Mouse (Mus musculus) kidney, embryonic 16.5 days (tissue): ENCODE measurements at regions not wholly inside any gene's neighbourhood (a gene's known extent, or its start where the extent isn't known, plus 50 kb on each side); places are given as distances from the start of the nearest gene placed in this dataset.

Source experiments
- ATAC-seq: fragments of 200-750 bp; cut with Nextera tagmentation; 2 replicates; pipeline ENCODE4 v1.8.0; 2017; ENCODE audit warnings: moderate TSS enrichment; ENCODE audit not compliant: low FRiP score, low TSS enrichment
- H3K27ac ChIP-seq: fragments of 300-500 bp; sonication (generic); 2 replicates; pipeline ENCODE4 v1.5.1; 2014; ENCODE audit warnings: low read length
- H3K27me3 ChIP-seq: fragments of 300-500 bp; sonication (generic); 2 replicates; pipeline ENCODE4 v1.6.1; 2014; ENCODE audit warnings: low read length, control low read depth, mixed read lengths; ENCODE audit not compliant: insufficient read depth
- H3K36me3 ChIP-seq: fragments of 300-500 bp; sonication (generic); 2 replicates; pipeline ENCODE4 v1.6.1; 2014; ENCODE audit warnings: low read length, control low read depth, mixed read lengths; ENCODE audit not compliant: insufficient read depth
- H3K4me1 ChIP-seq: fragments of 300-500 bp; sonication (generic); 2 replicates; pipeline ENCODE4 v1.6.1; 2014; ENCODE audit warnings: low read length, control low read depth, mixed read lengths; ENCODE audit not compliant: insufficient read depth
- H3K4me2 ChIP-seq: fragments of 300-500 bp; sonication (generic); replicated peaks from 2 replicates; pipeline ENCODE4 v1.6.1; 2014; ENCODE audit warnings: low read depth, low read length
- H3K4me3 ChIP-seq: fragments of 300-500 bp; sonication (generic); 2 replicates; pipeline ENCODE4 v1.5.1; 2014; ENCODE audit warnings: mild to moderate bottlenecking, low read length
- H3K9ac ChIP-seq: fragments of 300-500 bp; sonication (generic); replicated peaks from 2 replicates; pipeline ENCODE4 v1.6.1; 2014; ENCODE audit warnings: low read length
- H3K9me3 ChIP-seq: fragments of 300-500 bp; sonication (generic); 2 replicates; pipeline ENCODE4 v1.6.1; 2016; ENCODE audit warnings: low read length, control low read depth
- WGBS: fragments of 180-500 bp; shearing (Covaris S2); extraction: QIAGEN DNeasy Blood & Tissue Kit; methylation state at CpG from one replicate; pipeline ENCODE4 v1.1.7; 2014; 5-methylcytosine and 5-hydroxymethylcytosine counted together

- ATAC-seq = no peak
- no peak overlapping the region for H3K9ac ChIP-seq
- H3K36me3 ChIP-seq = no peaks in the 10 kb centered on the region
- no peak overlapping the region for H3K4me3 ChIP-seq
- H3K4me1 ChIP-seq = no peaks in the 10 kb centered on the region
- H3K27ac ChIP-seq = no peak overlapping the region
- H3K9me3 ChIP-seq = no peaks in the 10 kb centered on the region
- no peak overlapping the region for H3K4me2 ChIP-seq
- H3K27me3 ChIP-seq = no peaks in the 10 kb centered on the region
- 79% methylated on average over 7 of the region's 7 CpGs for WGBS
Observed at GRCm38 (mm10) chr15:88503896-88504295, 96.2 kb upstream of the Zdhhc25 start.

DNA sequence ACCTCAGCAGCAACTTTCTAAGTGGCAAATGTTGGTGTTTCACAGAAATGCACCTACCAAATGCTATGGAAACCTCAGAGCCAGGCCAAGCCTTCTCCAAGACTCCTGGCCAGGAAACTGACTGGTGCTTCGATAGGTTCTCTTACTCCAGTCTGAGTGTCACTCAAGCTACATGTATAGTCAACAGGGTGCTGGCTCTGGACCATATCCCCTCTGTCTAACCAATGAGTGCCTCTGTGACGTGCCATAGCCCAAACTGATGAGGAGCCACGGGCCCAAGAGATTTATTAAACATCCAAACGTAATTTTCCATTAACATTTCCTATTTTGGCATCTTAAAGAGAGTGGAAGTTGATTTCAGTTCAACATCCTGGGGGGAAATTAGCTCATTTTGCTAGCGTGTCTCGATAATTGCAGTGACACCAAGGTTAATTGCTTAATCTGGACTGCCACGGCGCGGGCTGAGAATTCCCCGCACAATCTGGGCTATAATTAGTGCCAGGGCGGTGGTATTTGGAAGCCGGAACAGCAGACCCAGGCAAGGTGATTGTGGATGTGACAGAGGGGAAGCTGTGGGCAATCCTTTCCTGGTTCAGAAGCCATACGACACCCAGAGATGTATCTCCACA, 94.5 kb upstream of the Zdhhc25 start:
- Histone ChIP-seq H3K4me2 (no peak overlapping the region), H3K27me3 (no peaks in the 10 kb centered on the region), H3K36me3 (no peaks in the 10 kb centered on the region), H3K9me3 (no peaks in the 10 kb centered on the region), H3K9ac (no peak overlapping the region), H3K4me1 (no peaks in the 10 kb centered on the region), H3K27ac (no peak overlapping the region), H3K4me3 (no peak overlapping the region)
- no peak for ATAC-seq
- 79% methylated on average over 13 of the region's 13 CpGs for WGBS

DNA sequence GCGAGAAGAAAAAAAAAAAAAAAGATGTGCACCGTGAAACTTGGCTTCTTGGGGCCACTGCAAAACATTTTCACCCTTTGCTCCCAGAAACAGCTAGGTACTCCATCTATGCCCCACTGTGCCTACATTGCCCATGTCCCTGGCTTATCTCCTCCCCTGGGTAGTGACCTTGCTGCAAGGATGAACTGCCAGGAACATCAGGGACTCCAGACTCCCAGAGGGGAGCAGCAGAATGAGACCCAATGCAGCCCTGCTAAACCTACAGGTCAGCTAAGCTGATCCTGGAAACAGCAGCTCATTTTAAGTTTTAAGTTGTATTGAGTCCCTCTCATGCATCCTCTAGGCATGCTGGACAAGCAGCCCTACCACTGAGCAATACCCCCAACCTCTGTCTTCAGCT, 92.2 kb upstream of the Zdhhc25 start:
- no peak overlapping the region for H3K9ac ChIP-seq
- no peaks in the 10 kb centered on the region for H3K36me3 ChIP-seq
- H3K27me3 ChIP-seq = no peaks in the 10 kb centered on the region
- H3K4me3 ChIP-seq = no peak overlapping the region
- no peak overlapping the region for H3K27ac ChIP-seq
- H3K4me2 ChIP-seq = no peak overlapping the region
- no peaks in the 10 kb centered on the region for H3K4me1 ChIP-seq
- ATAC-seq = no peak
- no peaks in the 10 kb centered on the region for H3K9me3 ChIP-seq
- WGBS = 34% methylated on average over 2 of the region's 2 CpGs

DNA sequence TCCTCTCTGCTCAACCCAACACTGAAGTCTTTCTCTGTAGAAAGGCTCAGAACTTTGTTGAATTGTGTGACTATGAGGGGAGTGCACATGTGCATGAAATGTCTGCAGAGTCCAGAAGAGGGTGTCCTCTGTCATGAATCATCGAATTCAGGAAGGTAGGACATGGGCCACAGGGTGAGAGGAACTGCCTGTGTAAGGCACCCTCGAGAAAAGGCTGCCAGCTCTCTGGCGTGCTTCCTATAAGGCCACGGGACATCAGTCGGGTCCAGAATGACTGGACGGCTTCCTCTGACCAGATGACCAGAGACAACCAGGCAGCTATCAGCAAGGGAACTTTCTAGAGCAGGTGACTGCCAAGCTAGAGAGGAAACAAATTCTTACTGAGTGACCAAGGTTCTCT, 91.1 kb upstream of the Zdhhc25 start:
- Histone ChIP-seq H3K4me2 (no peak overlapping the region), H3K27ac (no peak overlapping the region), H3K9me3 (no peaks in the 10 kb centered on the region), H3K9ac (no peak overlapping the region), H3K4me3 (no peak overlapping the region), H3K27me3 (no peaks in the 10 kb centered on the region), H3K36me3 (no peaks in the 10 kb centered on the region), H3K4me1 (no peaks in the 10 kb centered on the region)
- ATAC-seq = no peak
- 77% methylated on average over 6 of the region's 6 CpGs for WGBS

DNA sequence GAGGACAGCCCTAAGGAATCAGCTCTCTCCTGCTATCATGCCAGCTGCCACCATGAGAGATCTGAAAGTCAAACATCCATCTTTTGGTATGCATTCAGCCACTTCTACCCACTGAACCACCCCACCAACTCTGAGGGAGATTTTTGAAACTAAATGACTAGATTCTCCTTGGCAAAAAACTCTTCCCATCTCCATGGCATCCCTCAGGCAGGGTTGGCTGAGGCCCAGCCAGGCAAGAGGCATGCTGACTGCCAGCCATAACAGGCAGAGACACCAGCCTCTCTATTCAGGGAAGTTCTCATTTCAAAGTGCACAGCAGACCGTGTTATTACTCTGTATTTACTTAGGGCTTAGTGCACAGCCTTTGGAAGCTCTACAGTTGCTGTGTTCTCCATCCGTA, 90.5 kb upstream of the Zdhhc25 start:
- Histone ChIP-seq H3K4me2 (no peak overlapping the region), H3K4me3 (no peak overlapping the region), H3K9me3 (no peaks in the 10 kb centered on the region), H3K9ac (no peak overlapping the region), H3K4me1 (no peaks in the 10 kb centered on the region), H3K27me3 (no peaks in the 10 kb centered on the region), H3K27ac (no peak overlapping the region), H3K36me3 (no peaks in the 10 kb centered on the region)
- 53% methylated on average over 2 of the region's 2 CpGs for WGBS
- ATAC-seq = no peak

DNA sequence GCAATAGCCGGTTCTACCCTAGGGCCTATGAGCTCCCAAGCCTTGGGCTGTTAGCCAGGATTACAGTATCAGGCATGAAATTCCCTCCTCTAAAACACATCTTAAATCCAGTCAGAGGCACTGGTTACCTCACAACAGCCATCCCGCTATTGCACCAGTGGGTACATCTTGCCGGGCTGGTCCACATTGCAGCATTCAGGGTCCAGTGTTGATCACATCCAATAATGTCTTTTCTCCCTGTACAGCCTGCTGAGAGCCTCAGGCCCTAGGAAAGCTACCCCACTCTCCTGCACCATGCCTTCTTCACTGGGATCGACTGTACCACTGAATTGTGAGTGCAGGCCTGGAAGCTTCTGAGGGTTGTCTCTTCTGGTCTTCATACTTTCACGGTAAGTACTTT, 86.0 kb upstream of the Zdhhc25 start:
- H3K36me3 ChIP-seq = no peaks in the 10 kb centered on the region
- H3K4me1 ChIP-seq = no peaks in the 10 kb centered on the region
- no peak overlapping the region for H3K9ac ChIP-seq
- H3K4me3 ChIP-seq = no peak overlapping the region
- 93% methylated on average over 5 of the region's 5 CpGs for WGBS
- no peaks in the 10 kb centered on the region for H3K9me3 ChIP-seq
- no peak overlapping the region for H3K4me2 ChIP-seq
- no peaks in the 10 kb centered on the region for H3K27me3 ChIP-seq
- ATAC-seq = no peak
- H3K27ac ChIP-seq = no peak overlapping the region

- no peaks in the 10 kb centered on the region for H3K27me3 ChIP-seq
- H3K4me3 ChIP-seq = no peak overlapping the region
- no peak overlapping the region for H3K27ac ChIP-seq
- no peaks in the 10 kb centered on the region for H3K4me1 ChIP-seq
- no peak for ATAC-seq
- no peaks in the 10 kb centered on the region for H3K36me3 ChIP-seq
- 81% methylated on average over 1 of the region's 1 CpGs for WGBS
- no peak overlapping the region for H3K9ac ChIP-seq
- no peaks in the 10 kb centered on the region for H3K9me3 ChIP-seq
- no peak overlapping the region for H3K4me2 ChIP-seq
Observed at GRCm38 (mm10) chr15:88531218-88531617, 68.9 kb upstream of the Zdhhc25 start.

- no peak overlapping the region for H3K9ac ChIP-seq
- 64% methylated on average over 5 of the region's 5 CpGs for WGBS
- no peaks in the 10 kb centered on the region for H3K9me3 ChIP-seq
- ATAC-seq = no peak
- no peak overlapping the region for H3K4me3 ChIP-seq
- no peaks in the 10 kb centered on the region for H3K36me3 ChIP-seq
- no peak overlapping the region for H3K4me2 ChIP-seq
- no peaks in the 10 kb centered on the region for H3K27me3 ChIP-seq
- H3K4me1 ChIP-seq = no peaks in the 10 kb centered on the region
- no peak overlapping the region for H3K27ac ChIP-seq
Observed at GRCm38 (mm10) chr15:88532008-88532407, 68.1 kb upstream of the Zdhhc25 start.

- WGBS = 60% methylated on average over 7 of the region's 7 CpGs
- Histone ChIP-seq H3K4me2 (no peak overlapping the region), H3K4me3 (no peak overlapping the region), H3K4me1 (no peaks in the 10 kb centered on the region), H3K9me3 (no peaks in the 10 kb centered on the region), H3K9ac (no peak overlapping the region), H3K27ac (no peak overlapping the region), H3K36me3 (no peaks in the 10 kb centered on the region), H3K27me3 (no peaks in the 10 kb centered on the region)
- no peak for ATAC-seq
Observed at GRCm38 (mm10) chr15:88533354-88533753, 66.7 kb upstream of the Zdhhc25 start.

GRCm38 (mm10) chr15:88535516-88535915, 64.6 kb upstream of the Zdhhc25 start:
- Histone ChIP-seq H3K4me2 (no peak overlapping the region), H3K9me3 (no peaks in the 10 kb centered on the region), H3K27ac (no peak overlapping the region), H3K4me1 (no peaks in the 10 kb centered on the region), H3K9ac (no peak overlapping the region), H3K36me3 (no peaks in the 10 kb centered on the region), H3K27me3 (no peaks in the 10 kb centered on the region), H3K4me3 (no peak overlapping the region)
- no peak for ATAC-seq
- WGBS = 41% methylated on average over 2 of the region's 2 CpGs
